Mouse (Mus musculus) adrenal gland (tissue): ENCODE results near the gene Gm8267.
"Not testable (repeated sequence)": the region's sequence is repeated elsewhere in the genome, so short reads cannot be mapped to it uniquely, and the experiment has no call there.

Source experiments
- intact Hi-C: fragments of 180-260 bp; cut with DNase I; formaldehyde crosslinking; loops from one replicate; pipeline ENCODE4 v1.15.1; 2025
- long read RNA-seq, 2 experiments: library from polyadenylated mRNA; unstranded; transcript quantifications; one replicate each; pipeline ENCODE4 v2.0.0; 2020; ENCODE audit warnings: borderline replicate concordance in 1 of 2; ENCODE audit not compliant: insufficient replicate concordance in 1 of 2

The Gm8267 gene
- long read RNA-seq, experiment 1, partial matches to known transcripts = 0 of 1 reads
- long read RNA-seq, experiment 1, other reads (novel, unspliced or antisense) = 1 of 1 reads
- long read RNA-seq, experiment 2 = 0 reads

GRCm38 (mm10) chr14:44750240-44750639 is at the start of gene Gm8267:
Gene Gm8267, minus strand, starts transcription at chr14:44750340.
- intact Hi-C loops = no loop called here

- intact Hi-C loops = not testable (repeated sequence)
These were observed 39.6 kb upstream of the Gm8267 start for GRCm38 (mm10) chr14:44789537-44790382.

- intact Hi-C loops = not testable (repeated sequence)
These were observed 7.4 kb downstream of the Gm8267 start for GRCm38 (mm10) chr14:44742789-44743188.

- intact Hi-C loops = not testable (repeated sequence)
These were observed 19.4 kb downstream of the Gm8267 start for GRCm38 (mm10) chr14:44730711-44731110.

- intact Hi-C loops = not testable (repeated sequence)
These were observed 43.8 kb downstream of the Gm8267 start, which contains the start of gene Gm8257 for GRCm38 (mm10) chr14:44706356-44706755. Gene Gm8257, minus strand, starts transcription at chr14:44706456.
